Mouse (Mus musculus) heart, embryonic 14.5 days (tissue): ENCODE results near the gene Tmem158. TPM values are rescaled to one million over a fixed set of nuclear protein-coding genes. Genes with fewer than 3 reads are reported as not detected.

Experiments
- ATAC-seq: fragments of 200-750 bp; cut with Nextera tagmentation; 2 replicates; pipeline ENCODE4 v1.8.0; 2017; ENCODE audit warnings: low read depth, moderate TSS enrichment; ENCODE audit not compliant: insufficient number of reproducible peaks, insufficient read depth, low FRiP score
- H3K27ac ChIP-seq, 2 experiments: fragments of 200-500 bp in 1 of 2; fragments of 300-500 bp in 1 of 2; sonication (generic) in 1 of 2; replicated peaks in 1 of 2; 2 replicates each; pipeline ENCODE4 v1.5.1; 2012 to 2014; ENCODE audit warnings: low read depth in 2 of 2, low read length in 2 of 2, control low read depth in 1 of 2, mild to moderate bottlenecking in 1 of 2, mixed read lengths in 1 of 2; ENCODE audit not compliant: control insufficient read depth in 1 of 2, insufficient read depth in 1 of 2
- H3K27me3 ChIP-seq: fragments of 300-500 bp; sonication (generic); 2 replicates; pipeline ENCODE4 v1.6.1; 2014; ENCODE audit warnings: mild to moderate bottlenecking, low read length, control low read depth; ENCODE audit not compliant: control insufficient read depth, insufficient read depth
- H3K36me3 ChIP-seq: fragments of 300-500 bp; sonication (generic); 2 replicates; pipeline ENCODE4 v1.6.1; 2014; ENCODE audit warnings: mild to moderate bottlenecking, control low read depth, low read length, mixed read lengths; ENCODE audit not compliant: control insufficient read depth, insufficient read depth
- H3K4me1 ChIP-seq, 2 experiments: fragments of 200-500 bp in 1 of 2; fragments of 300-500 bp in 1 of 2; sonication (generic) in 1 of 2; 2 replicates each; pipeline ENCODE4 v1.6.1; 2012 to 2014; ENCODE audit warnings: low read length in 2 of 2, control low read depth in 1 of 2, mixed read lengths in 1 of 2; ENCODE audit not compliant: control insufficient read depth in 2 of 2, insufficient read depth in 2 of 2
- H3K4me2 ChIP-seq: fragments of 300-500 bp; sonication (generic); 2 replicates; pipeline ENCODE4 v1.6.1; 2014; ENCODE audit warnings: mild to moderate bottlenecking, low read length
- H3K4me3 ChIP-seq, 2 experiments: fragments of 200-500 bp in 1 of 2; fragments of 300-500 bp in 1 of 2; sonication (generic) in 1 of 2; 2 replicates each; pipeline ENCODE4 v1.5.1; 2012 to 2014; ENCODE audit warnings: low read length in 2 of 2, mild to moderate bottlenecking in 2 of 2, control low read depth in 1 of 2, low read depth in 1 of 2, moderate library complexity in 1 of 2; ENCODE audit not compliant: control insufficient read depth in 1 of 2, insufficient read depth in 1 of 2
- H3K9ac ChIP-seq: fragments of 300-500 bp; sonication (generic); 2 replicates; pipeline ENCODE4 v1.6.1; 2014; ENCODE audit warnings: mild to moderate bottlenecking, low read length
- H3K9me3 ChIP-seq: fragments of 300-500 bp; sonication (generic); 2 replicates; pipeline ENCODE4 v1.6.1; 2016; ENCODE audit warnings: low read length, control low read depth; ENCODE audit not compliant: control insufficient read depth
- WGBS: fragments of 180-500 bp; shearing (Covaris S2); extraction: QIAGEN DNeasy Blood & Tissue Kit; methylation state at CpG from one replicate; pipeline ENCODE4 v1.1.7; 2014; 5-methylcytosine and 5-hydroxymethylcytosine counted together
- polyA plus RNA-seq: library from polyadenylated mRNA; unstranded; fragments of >200 nt; fragmentation: Nextera tagmentation; extraction: Ambion mirVana; gene quantifications from 2 replicates; pipeline ENCODE4 v1.2.1, GENCODE M21; 2014

Gene Tmem158
- polyA plus RNA-seq, 1 experiment from 2014 or later: 6.6 TPM

- H3K9me3 ChIP-seq: no peaks in the 10 kb centered on the region
- H3K9ac ChIP-seq: no peak overlapping the region
- peak overlapping the region; percentile 72 to 80 for H3K27ac ChIP-seq
- no peak overlapping the region for H3K4me2 ChIP-seq
- no peak overlapping the region for H3K4me3 ChIP-seq
- peaks cover 4 to 10% of the 10 kb centered on the region in 2 experiments; a peak in 3 of 4 replicates for H3K4me1 ChIP-seq
- H3K36me3 ChIP-seq: no peaks in the 10 kb centered on the region
- no peaks in the 10 kb centered on the region for H3K27me3 ChIP-seq
- peak; percentile 57 for ATAC-seq
- 43% methylated on average over 4 of the region's 4 CpGs for WGBS
Measured at GRCm38 (mm10) chr9:123238256-123239045, 22.1 kb downstream of the Tmem158 start.

DNA sequence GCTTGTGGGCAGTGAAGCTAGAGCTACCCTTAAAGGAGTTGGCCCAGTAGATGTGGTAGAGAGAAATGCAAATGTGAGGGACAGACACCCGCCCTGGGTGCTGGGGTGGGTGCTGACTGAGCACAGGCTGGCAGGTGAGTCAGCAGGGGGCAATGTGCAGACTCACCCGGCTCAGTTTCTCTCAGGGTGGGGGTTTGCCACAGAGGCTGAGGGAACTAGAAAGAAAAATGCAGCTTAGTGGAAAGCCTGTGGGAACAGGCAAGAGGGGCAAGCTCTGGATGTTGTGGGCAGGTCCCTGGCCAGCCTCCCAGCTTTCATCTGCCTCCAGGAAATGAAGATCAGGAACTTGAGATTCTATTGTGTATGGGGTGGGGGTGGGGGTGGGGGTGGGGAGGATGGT lies 22.8 kb downstream of the Tmem158 start:
- H3K36me3 ChIP-seq: no peaks in the 10 kb centered on the region
- H3K9me3 ChIP-seq: no peaks in the 10 kb centered on the region
- H3K4me3 ChIP-seq: no peak overlapping the region
- H3K27me3 ChIP-seq: no peaks in the 10 kb centered on the region
- H3K4me1 ChIP-seq: peaks cover 4 to 10% of the 10 kb centered on the region in 2 experiments; a peak in 3 of 4 replicates
- H3K4me2 ChIP-seq: no peak overlapping the region
- peak overlapping the region; percentile 51 to 69 for H3K27ac ChIP-seq
- ATAC-seq: peak; percentile 65
- no peak overlapping the region for H3K9ac ChIP-seq
- WGBS: 34% methylated on average over 2 of the region's 2 CpGs

DNA sequence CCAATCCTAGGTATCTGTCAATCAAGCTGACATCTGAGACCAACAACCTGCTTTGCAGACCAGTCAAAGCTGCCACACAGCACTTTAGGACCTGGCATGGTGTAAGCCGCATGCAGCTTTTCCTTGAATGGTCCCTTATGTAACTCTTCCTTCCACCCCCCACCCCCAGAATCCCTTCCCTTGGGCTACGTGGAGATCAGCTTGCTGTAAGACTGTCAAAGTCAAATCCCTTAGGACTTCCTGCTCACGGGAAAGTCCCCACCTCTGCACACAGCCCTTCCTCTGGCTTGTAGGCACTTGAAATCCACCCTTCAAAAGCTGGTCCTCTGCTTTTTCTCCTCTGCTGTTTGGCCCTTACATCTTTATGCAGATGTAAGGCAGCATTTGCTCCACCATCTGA lies 24.9 kb downstream of the Tmem158 start:
- H3K36me3 ChIP-seq: no peaks in the 10 kb centered on the region
- ATAC-seq: no peak
- 32% methylated on average over 3 of the region's 3 CpGs for WGBS

GRCm38 (mm10) chr9:123229826-123230225 lies 30.7 kb downstream of the Tmem158 start:
- 78% methylated on average over 4 of the region's 4 CpGs for WGBS
- ATAC-seq: no peak
- Histone ChIP-seq H3K9me3 (no peaks in the 10 kb centered on the region), H3K4me2 (no peak overlapping the region), H3K4me1 (no peaks in the 10 kb centered on the region), H3K27me3 (no peaks in the 10 kb centered on the region), H3K4me3 (no peak overlapping the region), H3K27ac (no peak overlapping the region), H3K9ac (no peak overlapping the region), H3K36me3 (no peaks in the 10 kb centered on the region)

More for the DNA sequence above, 24.9 kb downstream of the Tmem158 start:
- Histone ChIP-seq H3K4me2 (no peak overlapping the region), H3K27ac (no peak overlapping the region), H3K4me3 (no peak overlapping the region), H3K9me3 (no peaks in the 10 kb centered on the region), H3K9ac (no peak overlapping the region), H3K27me3 (no peaks in the 10 kb centered on the region), H3K4me1 (peaks cover 4 to 10% of the 10 kb centered on the region in 2 experiments; a peak in 3 of 4 replicates)

- H3K9me3 ChIP-seq: no peaks in the 10 kb centered on the region
- no peaks in the 10 kb centered on the region for H3K4me1 ChIP-seq
- H3K27ac ChIP-seq: no peak overlapping the region
- no peak overlapping the region for H3K4me2 ChIP-seq
- H3K9ac ChIP-seq: no peak overlapping the region
- no peaks in the 10 kb centered on the region for H3K27me3 ChIP-seq
- no peak overlapping the region for H3K4me3 ChIP-seq
- no peak for ATAC-seq
- no peaks in the 10 kb centered on the region for H3K36me3 ChIP-seq
Measured at GRCm38 (mm10) chr9:123228671-123229070, 31.9 kb downstream of the Tmem158 start.

GRCm38 (mm10) chr9:123227106-123227750 lies 33.3 kb downstream of the Tmem158 start:
- Histone ChIP-seq H3K9me3 (no peaks in the 10 kb centered on the region), H3K27me3 (no peaks in the 10 kb centered on the region), H3K4me1 (no peaks in the 10 kb centered on the region), H3K36me3 (no peaks in the 10 kb centered on the region), H3K27ac (no peak overlapping the region), H3K4me3 (no peak overlapping the region), H3K9ac (no peak overlapping the region), H3K4me2 (no peak overlapping the region)
- no peak for ATAC-seq
- WGBS: 59% methylated on average over 3 of the region's 3 CpGs

- Histone ChIP-seq H3K9me3 (no peaks in the 10 kb centered on the region), H3K36me3 (no peaks in the 10 kb centered on the region), H3K9ac (no peak overlapping the region), H3K4me3 (no peak overlapping the region), H3K27me3 (no peaks in the 10 kb centered on the region), H3K4me1 (peaks cover 1 to 2% of the 10 kb centered on the region in 2 experiments; a peak in 3 of 4 replicates), H3K4me2 (no peak overlapping the region), H3K27ac (no peak overlapping the region)
- no peak for ATAC-seq
- 55% methylated on average over 2 of the region's 2 CpGs for WGBS
Measured at GRCm38 (mm10) chr9:123224863-123225431, 35.6 kb downstream of the Tmem158 start.
